Mouse (Mus musculus) liver, embryonic 14.5 days (tissue): Measurements from ENCODE around the gene Xrn1.

ENCODE experiments used
- CTCF ChIP-seq: IDR thresholded peaks from 2 replicates; pipeline ENCODE4 v1.5.1; 2016; ENCODE audit warnings: antibody characterized with exemption, low read depth, control low read depth
- EP300 ChIP-seq: IDR thresholded peaks from 2 replicates; pipeline ENCODE4 v1.6.1; 2016; ENCODE audit warnings: antibody characterized with exemption, low read depth

GRCm38 (mm10) chr9:96063083-96063802, 108.7 kb downstream of the Xrn1 start:
- TF ChIP-seq CTCF (no peak), EP300 (no peak)
